Comparison of ENCODE assay signal across 9 mouse cellular contexts in the genomic region with DNA sequence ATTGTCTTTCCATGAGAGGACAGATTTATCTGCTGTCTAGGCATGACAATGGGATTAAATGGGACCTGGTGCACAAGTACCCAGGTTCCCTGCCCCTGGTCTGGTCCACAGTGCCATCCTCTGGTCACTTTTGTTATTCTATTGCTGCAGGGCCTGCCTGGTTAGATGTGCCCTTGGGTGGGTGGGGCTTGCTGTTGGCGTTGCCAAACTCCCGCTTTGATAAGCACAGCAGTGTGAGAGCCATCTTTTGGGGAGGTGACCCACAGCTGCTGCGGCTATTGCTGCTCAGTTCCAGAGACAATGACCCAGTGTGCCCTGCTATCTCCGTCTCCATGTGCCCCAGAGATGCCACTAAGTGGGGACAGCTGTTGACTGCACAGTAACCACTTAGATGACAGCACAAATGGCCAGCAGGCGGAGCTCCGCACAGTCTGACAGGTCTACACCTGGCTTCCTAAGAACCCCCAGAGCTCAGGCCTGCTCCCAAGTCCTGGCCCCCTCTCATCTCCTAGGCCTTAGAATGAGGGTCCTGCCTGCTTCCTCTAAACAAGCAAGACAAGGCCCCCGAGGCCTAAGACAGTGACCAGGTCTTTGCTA. TPM values are rescaled to one million over a fixed set of nuclear protein-coding genes. Genes with fewer than 3 reads are reported as not detected.
DNase-seq lines count a peak whose midpoint lies in the region; ATAC-seq and TF ChIP-seq lines count a peak whose summit lies in the region.
"Had no signal": no experiment of that assay in that cellular context is flagged by ENCODE, and none has a peak within 500 bp of the region (broad histone marks: within the 10 kb centered on the region; RNA-seq: fewer than 3 reads in every experiment).

No protein-coding gene starts in this region.

- WGBS in stomach, embryonic 14.5 days, result 60% methylated on average over 7 of the region's 7 CpGs
- 74% methylated on average over 7 of the region's 7 CpGs for WGBS in hindbrain, embryonic 16.5 days

- H3K4me3 ChIP-seq in left cerebral cortex, adult 2 months, result no peak overlapping the region
- H3K4me3 ChIP-seq in stomach, embryonic 14.5 days (ENCODE audit: low read depth, low read length), result no peak overlapping the region
- H3K4me3 ChIP-seq in hindbrain, embryonic 16.5 days (ENCODE audit: low read length), result no peak overlapping the region
- H3K4me3 ChIP-seq: stomach, embryonic 15.5 days had no signal

- ATAC-seq in granulocyte monocyte progenitor cell, adult 5-6 weeks (replicated peaks; ENCODE audit: poor library complexity, severe bottlenecking), result peak; percentile 65
- peak; percentile 37; the same call in 1 of the 2 replicates for ATAC-seq in stomach, embryonic 14.5 days (ENCODE audit: insufficient number of reproducible peaks, insufficient read depth, low FRiP score, low read depth)
- ATAC-seq in hindbrain, embryonic 16.5 days, result no peak

- H3K36me3 ChIP-seq in stomach, embryonic 14.5 days (ENCODE audit: control insufficient read depth, insufficient read depth, low read length), result no peaks in the 10 kb centered on the region
- no peaks in the 10 kb centered on the region for H3K36me3 ChIP-seq in hindbrain, embryonic 16.5 days (ENCODE audit: control insufficient read depth, insufficient read depth, low read length)
- H3K36me3 ChIP-seq: stomach, embryonic 15.5 days had no signal

- intact Hi-C loops in left cerebral cortex, adult 2 months (cut with DNase I), result no loop called here

- DNase-seq in left cerebral cortex, adult 2 months (ENCODE audit: extremely low spot score in 1 of 2, low spot score in 2 of 2), result no peak
- DNase-seq in left cerebral cortex, adult 11 months (ENCODE audit: low spot score), result no peak
- DNase-seq in MN1 (ENCODE audit: low spot score), result peak; percentile 51
- DNase-seq in B cell, adult 2 months, result no peak
- no peak for DNase-seq in cerebellum, postnatal 25 days

- no peaks in the 10 kb centered on the region for H3K9me3 ChIP-seq in stomach, embryonic 14.5 days (ENCODE audit: control insufficient read depth, low read depth, low read length)
- no peaks in the 10 kb centered on the region for H3K9me3 ChIP-seq in hindbrain, embryonic 16.5 days (ENCODE audit: control insufficient read depth, low read length)
- H3K9me3 ChIP-seq: stomach, embryonic 15.5 days had no signal

- no peak overlapping the region for H3K9ac ChIP-seq in stomach, embryonic 14.5 days (replicated peaks; ENCODE audit: low read depth, low read length)
- no peak overlapping the region for H3K9ac ChIP-seq in hindbrain, embryonic 16.5 days (ENCODE audit: low read depth, low read length)
- H3K9ac ChIP-seq: stomach, embryonic 15.5 days had no signal

- TF ChIP-seq CTCF in left cerebral cortex, adult 2 months (IDR thresholded peaks at IDR 0.05), result peak; percentile 6

- no peaks in the 10 kb centered on the region for H3K27me3 ChIP-seq in stomach, embryonic 14.5 days (ENCODE audit: control insufficient read depth, insufficient read depth, low read length)
- no peaks in the 10 kb centered on the region; the same call in 1 of the 2 replicates for H3K27me3 ChIP-seq in hindbrain, embryonic 16.5 days (replicated peaks; ENCODE audit: control insufficient read depth, insufficient read depth, low read length)
- H3K27me3 ChIP-seq: stomach, embryonic 15.5 days had no signal

- H3K4me1 ChIP-seq in stomach, embryonic 14.5 days (ENCODE audit: control insufficient read depth, insufficient read depth, low read length), result peaks cover 6% of the 10 kb centered on the region
- H3K4me1 ChIP-seq in hindbrain, embryonic 16.5 days (ENCODE audit: control insufficient read depth, insufficient read depth, low read depth, low read length), result peaks cover 6% of the 10 kb centered on the region

- H3K4me2 ChIP-seq in stomach, embryonic 14.5 days (replicated peaks; ENCODE audit: low read depth, low read length), result no peak overlapping the region
- no peak overlapping the region for H3K4me2 ChIP-seq in hindbrain, embryonic 16.5 days (ENCODE audit: low read length)
- H3K4me2 ChIP-seq: stomach, embryonic 15.5 days had no signal

- no peak overlapping the region for H3K27ac ChIP-seq in left cerebral cortex, adult 2 months
- H3K27ac ChIP-seq in stomach, embryonic 14.5 days (ENCODE audit: low read length), result no peak overlapping the region
- no peak overlapping the region for H3K27ac ChIP-seq in hindbrain, embryonic 16.5 days (ENCODE audit: low read depth, low read length)
- H3K27ac ChIP-seq: stomach, embryonic 15.5 days had no signal

RNA-seq across cellular contexts. Expression of a gene that starts 5.4 kb away (rescaled TPM):
- total RNA-seq in left cerebral cortex, adult 2 months (2021), result not detected
- total RNA-seq in granulocyte monocyte progenitor cell, adult 5-6 weeks (2014; fragmentation: Nextera tagmentation), result not detected in 2 replicates
- total RNA-seq in granulocyte monocyte progenitor cell, adult 5-6 weeks (2017), result not detected in 2 replicates
- polyA plus RNA-seq in stomach, embryonic 14.5 days (2014; fragmentation: Nextera tagmentation; extraction: Ambion mirVana), result 0.49 and 0.52 TPM in 2 replicates
- polyA plus RNA-seq in hindbrain, embryonic 16.5 days (2015; fragmentation: Nextera tagmentation; extraction: Ambion mirVana), result 0.19 and 0.26 TPM in 2 replicates

RNA-seq across cellular contexts. Expression of a gene that starts 31.0 kb away (rescaled TPM):
- 10 to 100 TPM; 13.2 to 14.5 TPM for total RNA-seq in left cerebral cortex, adult 2 months (2021)
- total RNA-seq in granulocyte monocyte progenitor cell, adult 5-6 weeks (2014; fragmentation: Nextera tagmentation), result 10.4 and 28.3 TPM in 2 replicates
- total RNA-seq in granulocyte monocyte progenitor cell, adult 5-6 weeks (2017), result 6.4 and 19.0 TPM in 2 replicates
- polyA plus RNA-seq in stomach, embryonic 14.5 days (2014; fragmentation: Nextera tagmentation; extraction: Ambion mirVana), result 21.3 and 25.4 TPM in 2 replicates
- polyA plus RNA-seq in hindbrain, embryonic 16.5 days (2015; fragmentation: Nextera tagmentation; extraction: Ambion mirVana), result 22.9 and 24.5 TPM in 2 replicates

RNA-seq across cellular contexts. Expression of a gene that starts 31.2 kb away (rescaled TPM):
- total RNA-seq in left cerebral cortex, adult 2 months (2021), result 10 to 100 TPM; 31.2 to 31.4 TPM
- 14.4 and 15.6 TPM in 2 replicates for total RNA-seq in granulocyte monocyte progenitor cell, adult 5-6 weeks (2014; fragmentation: Nextera tagmentation)
- 17.6 and 25.0 TPM in 2 replicates for total RNA-seq in granulocyte monocyte progenitor cell, adult 5-6 weeks (2017)
- polyA plus RNA-seq in stomach, embryonic 14.5 days (2014; fragmentation: Nextera tagmentation; extraction: Ambion mirVana), result 46.8 and 51.2 TPM in 2 replicates
- 39.1 and 42.2 TPM in 2 replicates for polyA plus RNA-seq in hindbrain, embryonic 16.5 days (2015; fragmentation: Nextera tagmentation; extraction: Ambion mirVana)

RNA-seq across cellular contexts. Expression of a gene that starts 36.5 kb away (rescaled TPM):
- 10 to 100 TPM; 25.6 to 28.8 TPM for total RNA-seq in left cerebral cortex, adult 2 months (2021)
- total RNA-seq in granulocyte monocyte progenitor cell, adult 5-6 weeks (2014; fragmentation: Nextera tagmentation), result 13.9 and 15.5 TPM in 2 replicates
- total RNA-seq in granulocyte monocyte progenitor cell, adult 5-6 weeks (2017), result 14.8 and 21.5 TPM in 2 replicates
- 51.5 and 51.6 TPM in 2 replicates for polyA plus RNA-seq in stomach, embryonic 14.5 days (2014; fragmentation: Nextera tagmentation; extraction: Ambion mirVana)
- 72.2 and 80.1 TPM in 2 replicates for polyA plus RNA-seq in hindbrain, embryonic 16.5 days (2015; fragmentation: Nextera tagmentation; extraction: Ambion mirVana)
